Mouse (Mus musculus): ENCODE results near the gene Lrrc8d. TPM values are rescaled to one million over a fixed set of nuclear protein-coding genes. Genes with fewer than 3 reads are reported as not detected.

The Lrrc8d gene
- polyA plus RNA-seq (2012; rRNA removed): 14.8 and 16.3 TPM in 2 replicates

- Histone ChIP-seq H3K4me1 (ENCODE audit: control insufficient read depth, insufficient read depth, low read length) (peaks cover 6% of the 10 kb centered on the region; the same call in 1 of the 2 replicates), H3K4me3 (replicated peaks; ENCODE audit: insufficient read depth, low read depth, low read length) (peak within 1 kb of the TSS; percentile 78)
- 2% methylated on average over 60 of the region's 60 CpGs for WGBS
These were observed at the start of gene Lrrc8d for GRCm38 (mm10) chr5:105699141-105700069. TSS of gene Lrrc8d (plus strand) at chr5:105699969.

DNA sequence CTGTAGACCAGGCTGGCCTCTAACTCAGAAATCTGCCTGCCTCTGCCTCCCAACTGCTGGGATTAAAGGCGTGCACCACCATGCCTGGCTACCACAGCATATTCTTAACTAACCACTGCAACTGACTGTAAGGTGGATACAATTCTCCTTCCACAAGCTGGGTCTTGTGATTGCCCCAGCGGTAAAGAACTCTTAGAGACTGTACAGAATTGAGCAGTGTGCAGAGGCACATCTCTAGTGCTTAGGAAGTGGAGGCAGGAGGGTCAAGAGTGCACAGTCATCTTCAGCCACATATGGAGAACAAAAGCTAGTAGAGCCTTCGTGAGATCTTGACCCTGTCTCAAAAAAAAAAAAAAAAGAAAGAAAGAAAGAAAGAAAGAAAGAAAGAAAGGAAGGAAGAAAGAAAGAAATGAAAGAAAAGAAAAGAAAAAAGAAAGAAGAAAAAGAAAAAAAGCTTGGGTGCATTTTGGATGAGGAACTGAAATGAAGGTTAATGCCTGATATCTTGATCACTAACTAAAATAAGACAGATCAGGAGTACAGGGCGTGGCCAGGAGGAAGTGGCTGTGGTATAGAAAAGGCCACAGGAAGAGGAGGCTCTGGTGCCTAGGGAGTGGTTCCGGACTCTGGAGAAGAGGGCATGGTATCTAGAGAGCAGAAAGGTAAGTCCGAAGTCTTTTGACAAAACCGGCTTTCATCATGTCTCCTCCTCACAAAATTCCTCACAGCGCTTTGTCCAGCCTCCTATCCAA, 48.9 kb upstream of the Lrrc8d start:
- WGBS: 89% methylated on average over 8 of the region's 8 CpGs
- no peak for DNase-seq
- H3K4me1 ChIP-seq (ENCODE audit: control insufficient read depth, insufficient read depth, low read length): no peaks in the 10 kb centered on the region
- TF ChIP-seq CTCF (IDR thresholded peaks at IDR 0.05; ENCODE audit: borderline replicate concordance, insufficient read depth, low read depth, low read length): no peak
- no peak for TF ChIP-seq POLR2A (IDR thresholded peaks at IDR 0.05; ENCODE audit: borderline replicate concordance, insufficient read depth, low read length)
- no peaks in the 10 kb centered on the region for H3K27me3 ChIP-seq (ENCODE audit: control insufficient read depth, insufficient read depth, low read length)
- no peak overlapping the region for H3K27ac ChIP-seq (ENCODE audit: insufficient read depth, low read length)
- no peak overlapping the region for H3K4me3 ChIP-seq (replicated peaks; ENCODE audit: insufficient read depth, low read depth, low read length)

More at GRCm38 (mm10) chr5:105699141-105700069, at the start of gene Lrrc8d:
- Histone ChIP-seq H3K27me3 (ENCODE audit: control insufficient read depth, insufficient read depth, low read length) (no peaks in the 10 kb centered on the region), H3K27ac (ENCODE audit: insufficient read depth, low read length) (peak within 1 kb of the TSS; percentile 90)
- peak; percentile 88 to 91 for DNase-seq
- TF ChIP-seq CTCF (IDR thresholded peaks at IDR 0.05; ENCODE audit: borderline replicate concordance, insufficient read depth, low read depth, low read length): no peak
- no peak for TF ChIP-seq POLR2A (IDR thresholded peaks at IDR 0.05; ENCODE audit: borderline replicate concordance, insufficient read depth, low read length)

GRCm38 (mm10) chr5:105651561-105651991, 48.2 kb upstream of the Lrrc8d start:
- H3K27me3 ChIP-seq (ENCODE audit: control insufficient read depth, insufficient read depth, low read length): no peaks in the 10 kb centered on the region
- no peak overlapping the region for H3K4me3 ChIP-seq (replicated peaks; ENCODE audit: insufficient read depth, low read depth, low read length)
- TF ChIP-seq POLR2A (IDR thresholded peaks at IDR 0.05; ENCODE audit: borderline replicate concordance, insufficient read depth, low read length): no peak
- no peak for TF ChIP-seq CTCF (IDR thresholded peaks at IDR 0.05; ENCODE audit: borderline replicate concordance, insufficient read depth, low read depth, low read length)
- no peaks in the 10 kb centered on the region for H3K4me1 ChIP-seq (ENCODE audit: control insufficient read depth, insufficient read depth, low read length)
- no peak overlapping the region for H3K27ac ChIP-seq (ENCODE audit: insufficient read depth, low read length)
- WGBS: 84% methylated on average over 11 of the region's 11 CpGs
- DNase-seq: no peak

- peak; percentile 70 to 80 for DNase-seq
- H3K4me3 ChIP-seq (replicated peaks; ENCODE audit: insufficient read depth, low read depth, low read length): no peak overlapping the region
- no peak overlapping the region for H3K27ac ChIP-seq (ENCODE audit: insufficient read depth, low read length)
- H3K4me1 ChIP-seq (ENCODE audit: control insufficient read depth, insufficient read depth, low read length): no peaks in the 10 kb centered on the region
- no peaks in the 10 kb centered on the region for H3K27me3 ChIP-seq (ENCODE audit: control insufficient read depth, insufficient read depth, low read length)
- WGBS: 24% methylated on average over 15 of the region's 15 CpGs
- TF ChIP-seq POLR2A (IDR thresholded peaks at IDR 0.05; ENCODE audit: borderline replicate concordance, insufficient read depth, low read length): no peak
- peak; percentile 93 for TF ChIP-seq CTCF (IDR thresholded peaks at IDR 0.05; ENCODE audit: borderline replicate concordance, insufficient read depth, low read depth, low read length)
These were observed 45.3 kb upstream of the Lrrc8d start for GRCm38 (mm10) chr5:105654237-105655063.

DNA sequence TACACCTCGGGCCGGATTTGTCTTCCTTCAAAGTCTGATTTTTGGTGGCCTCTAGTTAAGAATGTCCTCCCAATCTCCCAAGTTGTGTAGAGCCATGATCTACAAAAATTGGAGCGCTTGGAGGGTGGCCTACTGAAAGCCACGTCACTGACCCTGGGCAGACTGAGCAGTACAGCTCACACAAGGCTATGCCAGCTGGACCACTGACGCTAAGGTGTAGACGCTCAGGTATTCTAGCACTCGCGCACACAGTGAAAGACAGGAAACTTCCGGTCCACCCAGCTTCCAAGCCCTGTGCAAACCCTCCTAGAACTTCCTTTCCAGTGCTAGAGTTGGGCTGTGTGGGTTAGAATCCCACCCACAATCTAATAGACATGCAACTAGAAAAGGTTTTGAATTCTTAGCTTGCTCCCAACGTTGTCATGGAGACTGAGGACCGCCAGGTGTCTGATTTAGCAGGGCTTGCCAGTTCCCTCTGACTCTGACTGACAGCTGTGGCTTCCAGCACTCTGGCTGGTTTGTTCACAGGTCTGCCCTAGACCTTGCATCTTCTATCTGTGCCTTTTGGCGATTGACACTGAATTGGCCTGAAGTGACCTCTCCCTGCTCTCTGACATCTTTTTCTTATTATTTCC, 44.6 kb upstream of the Lrrc8d start:
- no peak for TF ChIP-seq CTCF (IDR thresholded peaks at IDR 0.05; ENCODE audit: borderline replicate concordance, insufficient read depth, low read depth, low read length)
- TF ChIP-seq POLR2A (IDR thresholded peaks at IDR 0.05; ENCODE audit: borderline replicate concordance, insufficient read depth, low read length): no peak
- no peak overlapping the region for H3K27ac ChIP-seq (ENCODE audit: insufficient read depth, low read length)

DNA sequence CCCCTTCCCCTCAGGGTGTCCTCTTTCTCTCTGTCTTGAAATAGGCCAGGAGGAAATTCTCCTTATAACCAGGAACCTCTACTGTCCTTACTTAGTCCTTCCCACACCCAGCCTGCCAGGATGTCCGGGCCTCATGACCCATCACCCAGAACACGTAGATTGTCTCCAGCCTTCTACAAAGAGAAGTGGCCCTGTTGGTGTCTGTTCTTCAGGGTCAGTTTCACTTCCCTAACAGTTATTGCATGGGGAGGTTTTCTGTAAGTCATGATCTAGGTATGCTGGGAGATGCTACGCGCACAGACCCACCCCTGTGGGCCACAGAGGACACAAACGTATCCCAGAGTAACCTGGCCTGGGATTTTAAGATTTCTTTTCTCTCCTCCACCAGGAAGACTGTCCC, 37.9 kb upstream of the Lrrc8d start:
- no peak overlapping the region for H3K27ac ChIP-seq (ENCODE audit: insufficient read depth, low read length)
- 93% methylated on average over 5 of the region's 5 CpGs for WGBS
- no peaks in the 10 kb centered on the region for H3K27me3 ChIP-seq (ENCODE audit: control insufficient read depth, insufficient read depth, low read length)
- H3K4me1 ChIP-seq (ENCODE audit: control insufficient read depth, insufficient read depth, low read length): no peaks in the 10 kb centered on the region
- TF ChIP-seq CTCF (IDR thresholded peaks at IDR 0.05; ENCODE audit: borderline replicate concordance, insufficient read depth, low read depth, low read length) (no peak), POLR2A (IDR thresholded peaks at IDR 0.05; ENCODE audit: borderline replicate concordance, insufficient read depth, low read length) (no peak)
- DNase-seq: no peak
- H3K4me3 ChIP-seq (replicated peaks; ENCODE audit: insufficient read depth, low read depth, low read length): no peak overlapping the region

More for the DNA sequence above, 44.6 kb upstream of the Lrrc8d start:
- Histone ChIP-seq H3K4me1 (ENCODE audit: control insufficient read depth, insufficient read depth, low read length) (no peaks in the 10 kb centered on the region), H3K27me3 (ENCODE audit: control insufficient read depth, insufficient read depth, low read length) (no peaks in the 10 kb centered on the region), H3K4me3 (replicated peaks; ENCODE audit: insufficient read depth, low read depth, low read length) (no peak overlapping the region)
- 64% methylated on average over 12 of the region's 12 CpGs for WGBS
- no peak for DNase-seq

GRCm38 (mm10) chr5:105666930-105667329, 32.8 kb upstream of the Lrrc8d start:
- TF ChIP-seq POLR2A (IDR thresholded peaks at IDR 0.05; ENCODE audit: borderline replicate concordance, insufficient read depth, low read length) (no peak), CTCF (IDR thresholded peaks at IDR 0.05; ENCODE audit: borderline replicate concordance, insufficient read depth, low read depth, low read length) (no peak)
- no peak overlapping the region for H3K27ac ChIP-seq (ENCODE audit: insufficient read depth, low read length)
- no peak overlapping the region for H3K4me3 ChIP-seq (replicated peaks; ENCODE audit: insufficient read depth, low read depth, low read length)
- no peaks in the 10 kb centered on the region for H3K4me1 ChIP-seq (ENCODE audit: control insufficient read depth, insufficient read depth, low read length)
- no peaks in the 10 kb centered on the region for H3K27me3 ChIP-seq (ENCODE audit: control insufficient read depth, insufficient read depth, low read length)
- 92% methylated on average over 5 of the region's 5 CpGs for WGBS
- DNase-seq: no peak

Data from cerebellum, adult 2 months (tissue).